Mouse (Mus musculus): ENCODE results near the gene Slc37a3. TPM values are rescaled to one million over a fixed set of nuclear protein-coding genes. Genes with fewer than 3 reads are reported as not detected.

Gene Slc37a3
- polyA plus RNA-seq, 1 experiment: 30.8 TPM

DNA sequence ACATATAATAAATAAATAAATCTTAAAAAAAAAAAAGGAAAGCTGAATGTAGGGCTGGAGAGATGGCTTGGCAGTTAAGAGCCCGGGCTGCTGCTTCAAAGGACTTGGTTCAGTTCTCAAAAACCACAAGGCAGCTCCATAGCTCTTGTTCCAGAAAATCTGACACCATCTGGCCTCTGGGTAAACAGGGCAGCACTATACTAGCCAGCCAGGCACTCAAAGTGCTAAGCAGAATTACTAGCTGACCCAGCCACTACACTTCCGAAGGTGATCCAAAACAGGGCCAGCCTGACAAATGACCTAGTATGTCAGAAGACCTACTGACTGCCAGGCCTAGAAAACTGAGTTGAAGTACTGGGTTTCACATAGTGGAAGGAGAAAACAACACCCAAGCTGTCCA is 25.7 kb upstream of the Slc37a3 start:
- TF ChIP-seq CTCF (IDR thresholded peaks at IDR 0.05; ENCODE audit: borderline replicate concordance, control insufficient read depth, extremely low read depth, insufficient read depth, low read length, poor library complexity) (no peak), POLR2A (IDR thresholded peaks at IDR 0.05; ENCODE audit: control insufficient read depth, extremely low read depth, insufficient read depth, low read length, poor library complexity) (no peak)
- Histone ChIP-seq H3K27me3 (ENCODE audit: control insufficient read depth, insufficient read depth, low read length) (no peaks in the 10 kb centered on the region), H3K4me1 (replicated peaks; ENCODE audit: control insufficient read depth, insufficient read depth, low read length) (peaks cover 10% of the 10 kb centered on the region), H3K4me3 (ENCODE audit: control insufficient read depth, insufficient read depth, low read length) (no peak overlapping the region), H3K36me3 (ENCODE audit: control insufficient read depth, insufficient read depth, low read length) (peaks cover 50% of the 10 kb centered on the region), H3K27ac (ENCODE audit: control insufficient read depth, insufficient read depth, low read length) (no peak overlapping the region)
- no peak for DNase-seq
- WGBS: 77% methylated on average over 2 of the region's 2 CpGs

DNA sequence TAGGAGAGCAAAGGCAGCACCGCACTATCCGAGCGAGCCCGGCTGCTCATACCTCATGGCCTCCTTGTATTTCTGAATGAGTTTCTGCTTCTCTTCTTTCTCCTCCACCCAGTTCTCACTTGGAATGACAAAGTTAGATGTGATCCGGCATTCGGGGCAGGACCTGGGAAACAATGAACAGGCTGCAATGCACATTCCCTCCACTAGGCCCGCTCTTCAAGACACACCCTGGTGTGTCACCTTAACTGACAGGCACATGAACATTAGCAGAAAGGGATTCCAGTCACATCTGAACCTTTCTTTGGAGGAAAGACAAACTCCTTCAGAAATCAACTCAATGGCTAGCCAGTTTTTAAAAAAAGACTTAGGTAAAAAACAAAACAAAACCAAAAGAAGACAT is 22.9 kb upstream of the Slc37a3 start:
- no peak for TF ChIP-seq POLR2A (IDR thresholded peaks at IDR 0.05; ENCODE audit: control insufficient read depth, extremely low read depth, insufficient read depth, low read length, poor library complexity)
- TF ChIP-seq CTCF (IDR thresholded peaks at IDR 0.05; ENCODE audit: borderline replicate concordance, control insufficient read depth, extremely low read depth, insufficient read depth, low read length, poor library complexity): no peak
- Histone ChIP-seq H3K36me3 (ENCODE audit: control insufficient read depth, insufficient read depth, low read length) (peaks cover 44% of the 10 kb centered on the region), H3K27me3 (ENCODE audit: control insufficient read depth, insufficient read depth, low read length) (no peaks in the 10 kb centered on the region), H3K4me3 (ENCODE audit: control insufficient read depth, insufficient read depth, low read length) (no peak overlapping the region), H3K27ac (ENCODE audit: control insufficient read depth, insufficient read depth, low read length) (no peak overlapping the region), H3K4me1 (replicated peaks; ENCODE audit: control insufficient read depth, insufficient read depth, low read length) (peaks cover 14% of the 10 kb centered on the region)
- DNase-seq: no peak
- WGBS: 94% methylated on average over 7 of the region's 7 CpGs

DNA sequence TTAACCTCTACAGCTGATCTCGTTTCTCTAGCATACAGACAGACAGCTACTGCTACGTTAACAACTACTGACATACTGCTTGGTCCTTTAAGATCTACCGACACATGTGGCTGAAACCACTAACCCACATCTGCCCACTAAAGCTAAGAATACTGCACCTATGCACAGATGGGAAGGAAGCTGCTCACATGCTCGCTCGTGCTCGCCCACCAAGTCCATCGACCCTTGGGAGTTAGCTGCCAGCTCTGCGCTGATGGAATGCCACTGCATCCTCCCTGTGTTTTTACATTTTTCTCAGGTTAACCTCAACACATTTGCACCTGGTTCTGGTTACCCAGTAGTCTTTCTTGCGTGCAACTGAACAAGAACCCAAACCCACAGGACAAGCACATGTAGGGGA is 20.9 kb upstream of the Slc37a3 start:
- TF ChIP-seq CTCF (IDR thresholded peaks at IDR 0.05; ENCODE audit: borderline replicate concordance, control insufficient read depth, extremely low read depth, insufficient read depth, low read length, poor library complexity): no peak
- TF ChIP-seq POLR2A (IDR thresholded peaks at IDR 0.05; ENCODE audit: control insufficient read depth, extremely low read depth, insufficient read depth, low read length, poor library complexity): no peak
- Histone ChIP-seq H3K36me3 (ENCODE audit: control insufficient read depth, insufficient read depth, low read length) (peaks cover 25% of the 10 kb centered on the region), H3K4me1 (replicated peaks; ENCODE audit: control insufficient read depth, insufficient read depth, low read length) (peaks cover 14% of the 10 kb centered on the region), H3K27me3 (ENCODE audit: control insufficient read depth, insufficient read depth, low read length) (no peaks in the 10 kb centered on the region), H3K27ac (ENCODE audit: control insufficient read depth, insufficient read depth, low read length) (no peak overlapping the region), H3K4me3 (ENCODE audit: control insufficient read depth, insufficient read depth, low read length) (no peak overlapping the region)
- 7% methylated on average over 9 of the region's 9 CpGs for WGBS
- no peak for DNase-seq

DNA sequence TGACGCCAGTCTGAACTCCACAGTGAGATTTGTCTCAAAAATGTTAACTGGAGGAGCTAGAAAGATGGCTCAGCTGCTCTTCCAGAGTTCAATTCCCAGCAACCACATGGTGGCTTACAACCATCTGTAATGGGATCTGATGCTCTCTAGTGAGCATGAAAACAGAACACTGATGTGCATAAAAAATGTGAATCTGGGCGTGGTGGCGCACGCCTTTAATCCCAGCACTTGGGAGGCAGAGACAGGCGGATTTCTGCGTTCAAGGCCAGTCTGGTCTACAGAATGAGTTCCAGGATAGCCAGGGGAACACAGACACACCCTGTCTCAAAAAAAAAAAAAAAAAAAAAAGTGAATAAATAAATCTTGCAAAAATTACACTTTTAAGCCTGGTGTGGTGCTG is 19.6 kb upstream of the Slc37a3 start:
- H3K27ac ChIP-seq (ENCODE audit: control insufficient read depth, insufficient read depth, low read length): no peak overlapping the region
- WGBS: 95% methylated on average over 6 of the region's 6 CpGs

DNA sequence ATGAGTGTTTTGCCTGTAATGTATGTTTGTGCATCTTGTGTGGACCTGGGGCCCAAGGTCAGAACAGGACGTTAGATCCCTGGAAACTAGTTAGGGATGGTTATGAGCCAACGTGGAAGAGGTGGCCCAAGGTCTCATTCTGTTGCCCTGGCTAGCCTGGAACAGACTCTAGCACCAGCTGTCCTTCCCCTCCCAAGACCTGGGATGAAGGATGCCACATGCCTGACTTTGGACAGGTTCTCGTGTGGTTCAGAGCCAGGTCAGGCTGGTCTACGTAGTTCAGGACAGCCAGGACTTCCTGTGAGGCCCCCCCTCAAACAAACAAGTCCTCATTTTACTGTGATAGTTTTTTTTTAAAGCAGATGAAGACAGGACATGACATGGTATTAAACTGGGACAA is 18.4 kb upstream of the Slc37a3 start:
- Histone ChIP-seq H3K27me3 (ENCODE audit: control insufficient read depth, insufficient read depth, low read length) (no peaks in the 10 kb centered on the region), H3K4me3 (ENCODE audit: control insufficient read depth, insufficient read depth, low read length) (no peak overlapping the region), H3K4me1 (replicated peaks; ENCODE audit: control insufficient read depth, insufficient read depth, low read length) (peaks cover 14% of the 10 kb centered on the region), H3K36me3 (ENCODE audit: control insufficient read depth, insufficient read depth, low read length) (peaks cover 22% of the 10 kb centered on the region), H3K27ac (ENCODE audit: control insufficient read depth, insufficient read depth, low read length) (no peak overlapping the region)
- TF ChIP-seq POLR2A (IDR thresholded peaks at IDR 0.05; ENCODE audit: control insufficient read depth, extremely low read depth, insufficient read depth, low read length, poor library complexity) (no peak), CTCF (IDR thresholded peaks at IDR 0.05; ENCODE audit: borderline replicate concordance, control insufficient read depth, extremely low read depth, insufficient read depth, low read length, poor library complexity) (no peak)
- DNase-seq: no peak
- 91% methylated on average over 4 of the region's 4 CpGs for WGBS

More for the DNA sequence above, 19.6 kb upstream of the Slc37a3 start:
- Histone ChIP-seq H3K36me3 (ENCODE audit: control insufficient read depth, insufficient read depth, low read length) (peaks cover 22% of the 10 kb centered on the region), H3K27me3 (ENCODE audit: control insufficient read depth, insufficient read depth, low read length) (no peaks in the 10 kb centered on the region), H3K4me3 (ENCODE audit: control insufficient read depth, insufficient read depth, low read length) (no peak overlapping the region), H3K4me1 (replicated peaks; ENCODE audit: control insufficient read depth, insufficient read depth, low read length) (peaks cover 14% of the 10 kb centered on the region)
- no peak for TF ChIP-seq CTCF (IDR thresholded peaks at IDR 0.05; ENCODE audit: borderline replicate concordance, control insufficient read depth, extremely low read depth, insufficient read depth, low read length, poor library complexity)
- no peak for TF ChIP-seq POLR2A (IDR thresholded peaks at IDR 0.05; ENCODE audit: control insufficient read depth, extremely low read depth, insufficient read depth, low read length, poor library complexity)
- DNase-seq: no peak

DNA sequence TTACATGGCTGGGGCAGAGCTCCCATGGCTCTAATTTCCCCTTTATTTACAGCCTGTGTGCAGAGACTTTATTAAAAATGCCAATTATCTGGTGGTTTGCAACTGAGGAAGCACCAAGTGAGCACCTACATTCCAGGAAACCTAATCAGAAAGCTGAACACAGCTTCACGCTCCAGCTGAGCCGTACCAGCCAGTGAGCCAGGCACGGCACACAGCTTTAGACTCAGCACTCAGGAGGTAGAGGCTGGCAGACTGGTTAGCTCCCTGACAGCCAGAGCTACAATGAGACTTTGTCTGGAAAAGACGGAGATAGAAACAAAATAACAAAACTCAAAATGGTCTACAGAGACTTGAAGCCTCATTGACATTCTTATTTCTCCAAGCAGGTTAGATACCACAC is 18.0 kb upstream of the Slc37a3 start:
- Histone ChIP-seq H3K4me1 (replicated peaks; ENCODE audit: control insufficient read depth, insufficient read depth, low read length) (peaks cover 14% of the 10 kb centered on the region), H3K36me3 (ENCODE audit: control insufficient read depth, insufficient read depth, low read length) (peaks cover 22% of the 10 kb centered on the region), H3K4me3 (ENCODE audit: control insufficient read depth, insufficient read depth, low read length) (no peak overlapping the region), H3K27ac (ENCODE audit: control insufficient read depth, insufficient read depth, low read length) (no peak overlapping the region), H3K27me3 (ENCODE audit: control insufficient read depth, insufficient read depth, low read length) (no peaks in the 10 kb centered on the region)
- TF ChIP-seq CTCF (IDR thresholded peaks at IDR 0.05; ENCODE audit: borderline replicate concordance, control insufficient read depth, extremely low read depth, insufficient read depth, low read length, poor library complexity): no peak
- TF ChIP-seq POLR2A (IDR thresholded peaks at IDR 0.05; ENCODE audit: control insufficient read depth, extremely low read depth, insufficient read depth, low read length, poor library complexity): no peak
- no peak for DNase-seq
- WGBS: 97% methylated on average over 4 of the region's 4 CpGs

DNA sequence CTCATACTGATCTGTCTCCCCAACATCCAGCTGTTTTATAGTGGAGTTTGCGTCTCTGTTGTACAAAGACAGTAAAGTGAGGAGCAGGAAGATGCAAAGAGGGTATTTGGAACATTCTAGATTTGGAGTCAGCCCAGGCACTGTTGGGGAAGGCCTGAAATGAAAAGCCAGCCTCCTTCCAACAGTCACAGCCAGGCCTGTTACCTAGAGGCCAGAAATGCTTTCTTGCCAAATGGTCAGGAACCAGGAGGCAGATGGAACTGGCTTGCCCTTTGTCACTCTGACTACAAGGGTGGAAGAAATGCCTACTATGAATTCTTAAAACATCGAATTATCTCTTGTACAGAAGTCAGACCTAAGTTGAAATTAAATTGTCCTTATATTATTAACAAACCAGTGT is 12.5 kb upstream of the Slc37a3 start:
- H3K4me1 ChIP-seq (replicated peaks; ENCODE audit: control insufficient read depth, insufficient read depth, low read length): no peaks in the 10 kb centered on the region
- H3K27ac ChIP-seq (ENCODE audit: control insufficient read depth, insufficient read depth, low read length): no peak overlapping the region
- 99% methylated on average over 2 of the region's 2 CpGs for WGBS
- TF ChIP-seq CTCF (IDR thresholded peaks at IDR 0.05; ENCODE audit: borderline replicate concordance, control insufficient read depth, extremely low read depth, insufficient read depth, low read length, poor library complexity) (no peak), POLR2A (IDR thresholded peaks at IDR 0.05; ENCODE audit: control insufficient read depth, extremely low read depth, insufficient read depth, low read length, poor library complexity) (no peak)
- DNase-seq: no peak
- H3K27me3 ChIP-seq (ENCODE audit: control insufficient read depth, insufficient read depth, low read length): no peaks in the 10 kb centered on the region
- H3K36me3 ChIP-seq (ENCODE audit: control insufficient read depth, insufficient read depth, low read length): peaks cover 6% of the 10 kb centered on the region; the same call in 1 of the 2 replicates
- no peak overlapping the region for H3K4me3 ChIP-seq (ENCODE audit: control insufficient read depth, insufficient read depth, low read length)

Measured in thymus, adult 2 months (tissue).